Mouse (Mus musculus): ENCODE measurements around the gene Trib3. TPM values are rescaled to one million over a fixed set of nuclear protein-coding genes. Genes with fewer than 3 reads are reported as not detected.

Gene Trib3
- polyA plus RNA-seq, 1 experiment, result 23.5 TPM

GRCm38 (mm10) chr2:152346776-152347465 lies 3.1 kb upstream of the Trib3 start:
- peaks cover 3% of the 10 kb centered on the region; the same call in 1 of the 2 replicates for H3K4me1 ChIP-seq (ENCODE audit: control insufficient read depth, insufficient read depth, insufficient read length, low read length)

DNA sequence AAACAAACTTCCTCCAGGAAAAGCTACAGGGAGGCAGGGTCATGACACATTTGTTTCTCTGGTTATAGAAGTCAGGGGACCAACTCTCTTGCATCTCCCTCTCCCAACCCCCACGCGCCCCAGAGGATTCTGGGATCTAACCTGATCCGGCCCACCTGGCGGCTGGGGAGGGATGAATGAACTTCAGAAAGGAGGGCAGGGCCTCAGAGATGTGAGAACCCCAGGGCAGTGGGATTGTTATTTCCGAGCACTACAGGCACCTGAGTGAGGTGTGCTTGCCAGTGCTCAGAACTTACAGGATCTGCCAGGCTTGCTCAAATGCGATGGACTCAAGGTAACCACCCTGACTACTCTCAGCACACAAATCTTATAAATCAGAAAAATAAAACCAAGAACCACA lies 1.6 kb upstream of the Trib3 start:
- TF ChIP-seq POLR2A (IDR thresholded peaks at IDR 0.05; ENCODE audit: low read depth, low read length) (no peak), CTCF (IDR thresholded peaks at IDR 0.05; ENCODE audit: extremely low read depth, insufficient read length, insufficient replicate concordance, low read depth, low read length) (no peak)
- WGBS, result 94% methylated on average over 6 of the region's 6 CpGs
- no peak overlapping the region for H3K27ac ChIP-seq (ENCODE audit: insufficient read depth, low read depth, low read length)
- H3K27me3 ChIP-seq (ENCODE audit: control insufficient read depth, insufficient read depth, low read length), result no peaks in the 10 kb centered on the region
- no peaks in the 10 kb centered on the region for H3K36me3 ChIP-seq (ENCODE audit: control insufficient read depth, insufficient read depth, low read length)
- H3K4me3 ChIP-seq (ENCODE audit: low read depth, low read length), result no peak overlapping the region
- H3K4me1 ChIP-seq (ENCODE audit: control insufficient read depth, insufficient read depth, insufficient read length, low read length), result peaks cover 3% of the 10 kb centered on the region; the same call in 1 of the 2 replicates

More at GRCm38 (mm10) chr2:152346776-152347465, 3.1 kb upstream of the Trib3 start:
- no peak overlapping the region for H3K4me3 ChIP-seq (ENCODE audit: low read depth, low read length)
- 73% methylated on average over 9 of the region's 9 CpGs for WGBS
- H3K36me3 ChIP-seq (ENCODE audit: control insufficient read depth, insufficient read depth, low read length), result no peaks in the 10 kb centered on the region
- H3K27ac ChIP-seq (ENCODE audit: insufficient read depth, low read depth, low read length), result no peak overlapping the region
- no peak for TF ChIP-seq CTCF (IDR thresholded peaks at IDR 0.05; ENCODE audit: extremely low read depth, insufficient read length, insufficient replicate concordance, low read depth, low read length)
- no peak for TF ChIP-seq POLR2A (IDR thresholded peaks at IDR 0.05; ENCODE audit: low read depth, low read length)
- no peaks in the 10 kb centered on the region for H3K27me3 ChIP-seq (ENCODE audit: control insufficient read depth, insufficient read depth, low read length)

- no peak overlapping the region for H3K27ac ChIP-seq (ENCODE audit: insufficient read depth, low read depth, low read length)
- 85% methylated on average over 5 of the region's 5 CpGs for WGBS
Measured at GRCm38 (mm10) chr2:152344909-152345308, 1.1 kb upstream of the Trib3 start.

DNA sequence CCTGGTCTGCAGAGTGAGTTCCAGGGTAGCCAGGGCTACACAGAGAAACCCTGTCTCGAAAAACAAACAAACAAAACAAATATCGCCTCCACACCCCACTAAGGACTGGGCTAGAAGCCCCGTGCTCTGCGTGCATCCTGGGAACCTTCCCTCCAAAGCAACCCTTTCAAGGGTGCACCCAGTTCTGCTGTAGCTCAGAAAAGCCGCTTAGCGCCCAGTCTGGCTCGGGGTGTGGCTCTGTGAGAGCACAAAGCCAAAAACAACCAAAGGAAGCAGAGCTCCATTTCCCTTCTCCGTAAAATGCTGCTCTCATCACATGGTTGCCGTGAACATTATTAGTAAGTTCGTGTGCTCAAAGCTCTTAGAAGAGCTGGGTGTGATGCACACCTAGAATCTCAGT lies 529 bp upstream of the Trib3 start:
- H3K27me3 ChIP-seq (ENCODE audit: control insufficient read depth, insufficient read depth, low read length), result no peaks in the 10 kb centered on the region
- no peaks in the 10 kb centered on the region for H3K36me3 ChIP-seq (ENCODE audit: control insufficient read depth, insufficient read depth, low read length)
- H3K4me3 ChIP-seq (ENCODE audit: low read depth, low read length), result peak overlapping the region; percentile 78
- H3K4me1 ChIP-seq (ENCODE audit: control insufficient read depth, insufficient read depth, insufficient read length, low read length), result peaks cover 3% of the 10 kb centered on the region; the same call in 1 of the 2 replicates
- TF ChIP-seq POLR2A (IDR thresholded peaks at IDR 0.05; ENCODE audit: low read depth, low read length) (no peak), CTCF (IDR thresholded peaks at IDR 0.05; ENCODE audit: extremely low read depth, insufficient read length, insufficient replicate concordance, low read depth, low read length) (no peak)
- H3K27ac ChIP-seq (ENCODE audit: insufficient read depth, low read depth, low read length), result no peak overlapping the region; the same call in 1 of the 2 replicates
- 10% methylated on average over 10 of the region's 10 CpGs for WGBS

More at GRCm38 (mm10) chr2:152344909-152345308, 1.1 kb upstream of the Trib3 start:
- Histone ChIP-seq H3K4me3 (ENCODE audit: low read depth, low read length) (no peak overlapping the region), H3K27me3 (ENCODE audit: control insufficient read depth, insufficient read depth, low read length) (no peaks in the 10 kb centered on the region), H3K4me1 (ENCODE audit: control insufficient read depth, insufficient read depth, insufficient read length, low read length) (peaks cover 3% of the 10 kb centered on the region; the same call in 1 of the 2 replicates), H3K36me3 (ENCODE audit: control insufficient read depth, insufficient read depth, low read length) (no peaks in the 10 kb centered on the region)
- TF ChIP-seq CTCF (IDR thresholded peaks at IDR 0.05; ENCODE audit: extremely low read depth, insufficient read length, insufficient replicate concordance, low read depth, low read length), result no peak

DNA sequence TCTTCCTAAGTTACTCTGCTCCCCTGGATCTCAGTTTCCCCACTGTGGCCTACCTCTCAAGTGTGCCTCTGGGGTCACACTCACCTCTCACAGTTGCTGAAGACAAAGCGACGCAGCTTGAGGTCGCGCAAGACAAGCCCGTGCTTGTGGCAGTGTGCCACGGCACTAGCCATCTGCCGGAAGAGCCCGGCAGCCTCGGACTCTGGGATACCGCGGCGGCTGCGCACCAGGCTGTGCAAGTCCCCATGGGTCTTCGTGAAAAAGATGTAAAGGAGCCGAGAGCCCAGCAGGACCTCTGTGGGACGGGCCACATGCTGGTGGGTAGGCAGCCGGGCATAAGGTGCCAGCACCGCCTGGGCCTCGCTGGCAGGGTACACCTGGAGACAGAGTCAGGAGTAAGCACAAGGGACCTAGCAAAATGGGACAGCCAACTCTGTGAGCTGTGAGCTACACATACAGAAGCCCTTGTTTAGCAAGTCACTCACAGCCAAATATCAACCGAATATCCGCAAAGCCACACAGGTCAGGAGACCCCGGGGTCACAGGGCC lies 4.1 kb downstream of the Trib3 start:
- Histone ChIP-seq H3K27ac (ENCODE audit: insufficient read depth, low read depth, low read length) (no peak overlapping the region), H3K27me3 (ENCODE audit: control insufficient read depth, insufficient read depth, low read length) (no peaks in the 10 kb centered on the region), H3K4me3 (ENCODE audit: low read depth, low read length) (no peak overlapping the region), H3K36me3 (ENCODE audit: control insufficient read depth, insufficient read depth, low read length) (no peaks in the 10 kb centered on the region), H3K4me1 (ENCODE audit: control insufficient read depth, insufficient read depth, insufficient read length, low read length) (peaks cover 22% of the 10 kb centered on the region)
- WGBS, result 94% methylated on average over 22 of the region's 22 CpGs
- no peak for TF ChIP-seq CTCF (IDR thresholded peaks at IDR 0.05; ENCODE audit: extremely low read depth, insufficient read length, insufficient replicate concordance, low read depth, low read length)
- TF ChIP-seq POLR2A (IDR thresholded peaks at IDR 0.05; ENCODE audit: low read depth, low read length), result no peak

- peak overlapping the region; percentile 65 for H3K27ac ChIP-seq (ENCODE audit: insufficient read depth, low read depth, low read length)
- TF ChIP-seq POLR2A (IDR thresholded peaks at IDR 0.05; ENCODE audit: low read depth, low read length) (peak; percentile 50; the same call in 1 of the 2 replicates), CTCF (IDR thresholded peaks at IDR 0.05; ENCODE audit: extremely low read depth, insufficient read length, insufficient replicate concordance, low read depth, low read length) (no peak)
- WGBS, result 37% methylated on average over 13 of the region's 13 CpGs
Measured at GRCm38 (mm10) chr2:152338319-152338718, 5.5 kb downstream of the Trib3 start.

GRCm38 (mm10) chr2:152337591-152338212 lies 6.1 kb downstream of the Trib3 start:
- WGBS, result 31% methylated on average over 11 of the region's 11 CpGs
- H3K36me3 ChIP-seq (ENCODE audit: control insufficient read depth, insufficient read depth, low read length), result no peaks in the 10 kb centered on the region
- peaks cover 25% of the 10 kb centered on the region for H3K4me1 ChIP-seq (ENCODE audit: control insufficient read depth, insufficient read depth, insufficient read length, low read length)
- TF ChIP-seq POLR2A (IDR thresholded peaks at IDR 0.05; ENCODE audit: low read depth, low read length), result no peak
- no peak for TF ChIP-seq CTCF (IDR thresholded peaks at IDR 0.05; ENCODE audit: extremely low read depth, insufficient read length, insufficient replicate concordance, low read depth, low read length)
- no peaks in the 10 kb centered on the region for H3K27me3 ChIP-seq (ENCODE audit: control insufficient read depth, insufficient read depth, low read length)
- peak overlapping the region; percentile 52 for H3K4me3 ChIP-seq (ENCODE audit: low read depth, low read length)
- peak overlapping the region; percentile 65 for H3K27ac ChIP-seq (ENCODE audit: insufficient read depth, low read depth, low read length)

More at GRCm38 (mm10) chr2:152338319-152338718, 5.5 kb downstream of the Trib3 start:
- Histone ChIP-seq H3K4me1 (ENCODE audit: control insufficient read depth, insufficient read depth, insufficient read length, low read length) (peaks cover 22% of the 10 kb centered on the region), H3K27me3 (ENCODE audit: control insufficient read depth, insufficient read depth, low read length) (no peaks in the 10 kb centered on the region), H3K36me3 (ENCODE audit: control insufficient read depth, insufficient read depth, low read length) (no peaks in the 10 kb centered on the region), H3K4me3 (ENCODE audit: low read depth, low read length) (peak overlapping the region; percentile 52)

Measured in small intestine, adult 2 months (tissue).